Mouse (Mus musculus): ENCODE measurements at regions not wholly inside any gene's neighbourhood (a gene's known extent, or its start where the extent isn't known, plus 50 kb on each side); places are given as distances from the start of the nearest gene placed in this dataset.
A peak's percentile ranks its signal among the peaks of the same experiment; 100 is the strongest.

DNA sequence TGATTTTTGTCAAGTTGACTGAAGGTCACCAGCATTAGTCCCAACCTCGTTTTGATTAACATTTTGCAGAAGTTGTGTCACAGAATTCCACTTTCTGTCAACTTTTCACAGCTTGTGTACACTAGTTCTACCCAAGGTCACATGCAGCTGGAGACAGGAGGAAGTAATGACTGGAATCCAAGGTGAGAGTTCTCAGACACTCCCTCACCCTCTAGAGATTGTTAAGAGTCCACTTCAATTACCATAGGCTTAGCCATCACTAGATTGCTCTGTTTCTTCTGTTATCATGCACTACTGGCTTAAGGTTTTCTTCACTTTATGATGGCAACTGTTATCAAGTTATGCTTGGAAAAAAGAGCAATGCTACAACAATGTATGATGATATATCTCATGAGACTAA lies 379.0 kb downstream of the Samd5 start:
- DNase-seq (ENCODE audit: low read depth, low spot score): no peak

DNA sequence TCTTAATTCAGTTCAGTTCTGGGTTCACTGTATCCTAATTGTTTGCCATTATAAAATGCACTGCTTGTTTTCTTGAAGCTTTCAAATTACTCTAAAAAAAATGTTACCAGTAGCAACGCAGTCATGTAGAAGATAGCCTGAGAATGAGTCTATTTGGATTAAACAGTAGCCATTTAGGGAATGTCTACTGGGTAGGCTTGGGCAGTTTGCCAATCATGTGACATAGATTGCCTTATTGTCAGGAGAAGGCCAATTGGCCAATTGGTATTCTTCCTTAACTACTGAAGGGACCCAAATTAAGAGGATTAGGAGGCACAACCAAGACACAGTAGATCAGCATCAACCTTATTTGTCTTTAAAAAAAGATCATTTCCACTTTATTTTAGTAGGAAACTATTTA lies 379.7 kb downstream of the Samd5 start:
- DNase-seq (ENCODE audit: low read depth, low spot score): no peak

- no peak for DNase-seq (ENCODE audit: low read depth, low spot score)
These were observed 380.4 kb downstream of the Samd5 start for GRCm38 (mm10) chr10:9294620-9295019.

GRCm38 (mm10) chr10:9291456-9292146 lies 383.4 kb downstream of the Samd5 start:
- DNase-seq (ENCODE audit: low read depth, low spot score): no peak

- no peak for DNase-seq (ENCODE audit: low read depth, low spot score)
These were observed 387.1 kb upstream of the Sash1 start for GRCm38 (mm10) chr10:9272940-9273339.

GRCm38 (mm10) chr10:9272243-9272642 lies 386.4 kb upstream of the Sash1 start:
- no peak for DNase-seq (ENCODE audit: low read depth, low spot score)

DNA sequence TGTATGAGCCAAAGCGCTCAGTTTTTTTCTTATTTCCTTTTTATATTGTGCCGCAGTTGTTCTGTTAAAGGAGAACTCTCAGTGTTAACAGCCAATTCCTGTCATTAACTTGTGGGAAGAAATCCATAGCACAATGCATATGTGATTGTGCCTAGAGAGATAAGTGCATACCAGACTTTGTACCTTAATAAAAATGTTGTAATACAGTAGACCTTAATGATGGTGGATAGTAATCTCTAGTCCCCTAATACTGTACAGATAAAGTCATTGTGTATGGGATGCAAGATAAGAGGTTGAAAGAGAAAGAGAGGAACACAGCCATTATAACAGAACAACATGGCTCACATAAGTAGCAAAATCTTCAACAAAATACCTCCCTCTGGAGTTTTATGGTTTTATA lies 379.7 kb upstream of the Sash1 start:
- no peak for DNase-seq (ENCODE audit: low read depth, low spot score)

DNA sequence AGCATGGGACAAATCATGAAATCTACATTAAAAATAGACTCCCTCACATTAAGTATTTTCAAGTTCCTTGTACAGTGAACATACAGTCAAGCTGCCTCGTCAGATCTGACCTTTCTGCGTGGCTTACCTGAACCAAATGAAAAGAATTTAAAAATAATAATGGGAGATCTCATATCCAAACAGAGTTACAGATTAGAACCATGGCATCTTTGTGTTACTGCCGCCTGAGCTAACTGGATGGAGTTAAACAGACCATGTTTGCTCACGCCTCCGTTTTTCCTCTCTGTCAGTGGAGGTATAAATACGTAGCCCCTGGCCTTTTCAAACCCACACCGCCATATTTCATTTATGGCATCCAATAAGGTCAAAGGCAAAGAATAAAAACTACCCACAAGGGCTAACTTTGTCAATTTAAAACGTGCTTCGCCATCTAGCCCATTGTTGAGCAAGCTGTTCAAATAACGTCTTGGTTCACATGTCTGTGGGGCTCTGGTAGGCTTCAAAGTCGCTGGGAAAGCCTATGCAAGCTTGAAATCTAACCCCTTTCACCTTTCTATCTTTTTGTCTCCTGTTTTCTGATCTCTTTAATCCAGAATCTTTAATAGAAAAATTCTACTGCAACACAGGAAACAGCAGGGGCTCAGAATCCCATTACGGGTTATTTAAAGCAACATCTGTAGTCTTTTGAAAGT lies 378.6 kb upstream of the Sash1 start:
- DNase-seq (ENCODE audit: low read depth, low spot score): no peak

- DNase-seq (ENCODE audit: low read depth, low spot score): no peak
These were observed 372.8 kb upstream of the Sash1 start for GRCm38 (mm10) chr10:9258705-9259104.

GRCm38 (mm10) chr10:9252941-9253217 lies 367.0 kb upstream of the Sash1 start:
- no peak for DNase-seq (ENCODE audit: low read depth, low spot score)

DNA sequence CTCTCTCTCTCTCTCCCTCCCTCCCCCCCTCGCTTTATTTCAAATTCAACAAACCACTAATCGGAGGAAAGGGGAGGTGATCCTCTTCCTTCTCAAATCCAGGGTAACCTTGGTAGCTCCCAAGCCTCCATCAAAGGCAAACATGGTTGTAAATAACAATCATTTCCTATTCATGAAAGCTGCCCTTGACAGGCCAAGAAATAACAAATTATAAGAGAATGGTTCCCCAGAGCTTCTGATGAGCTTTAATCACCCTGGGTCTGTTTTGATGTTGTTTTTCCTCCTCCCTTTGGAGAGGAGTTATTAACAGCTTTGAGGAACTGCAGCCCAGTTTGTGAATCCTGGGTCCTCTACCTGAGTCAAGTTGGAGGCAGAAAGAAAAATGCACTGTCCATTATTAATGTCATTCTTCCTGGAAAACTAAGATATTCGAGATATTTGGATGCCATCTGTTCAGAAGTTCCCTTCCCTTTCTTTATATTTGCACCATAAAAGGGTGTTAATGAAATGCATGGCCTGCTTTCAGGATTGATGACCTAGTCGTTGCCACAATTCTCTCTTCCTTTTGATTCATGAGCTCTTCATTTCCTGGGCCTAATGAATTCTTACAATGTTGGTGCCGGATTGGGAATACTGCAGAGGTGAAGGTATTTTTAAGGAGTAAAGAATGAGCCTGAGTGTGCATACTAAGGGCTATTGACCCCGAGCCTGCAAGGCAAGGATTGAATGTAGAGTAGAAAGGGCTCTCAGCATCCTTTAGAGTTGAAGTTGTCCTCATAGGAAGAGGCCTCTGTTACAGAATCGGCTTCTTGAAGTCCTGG lies 366.5 kb upstream of the Sash1 start:
- no peak for DNase-seq (ENCODE audit: low read depth, low spot score)

GRCm38 (mm10) chr10:9243281-9243618 lies 357.4 kb upstream of the Sash1 start:
- no peak for DNase-seq (ENCODE audit: low read depth, low spot score)

DNA sequence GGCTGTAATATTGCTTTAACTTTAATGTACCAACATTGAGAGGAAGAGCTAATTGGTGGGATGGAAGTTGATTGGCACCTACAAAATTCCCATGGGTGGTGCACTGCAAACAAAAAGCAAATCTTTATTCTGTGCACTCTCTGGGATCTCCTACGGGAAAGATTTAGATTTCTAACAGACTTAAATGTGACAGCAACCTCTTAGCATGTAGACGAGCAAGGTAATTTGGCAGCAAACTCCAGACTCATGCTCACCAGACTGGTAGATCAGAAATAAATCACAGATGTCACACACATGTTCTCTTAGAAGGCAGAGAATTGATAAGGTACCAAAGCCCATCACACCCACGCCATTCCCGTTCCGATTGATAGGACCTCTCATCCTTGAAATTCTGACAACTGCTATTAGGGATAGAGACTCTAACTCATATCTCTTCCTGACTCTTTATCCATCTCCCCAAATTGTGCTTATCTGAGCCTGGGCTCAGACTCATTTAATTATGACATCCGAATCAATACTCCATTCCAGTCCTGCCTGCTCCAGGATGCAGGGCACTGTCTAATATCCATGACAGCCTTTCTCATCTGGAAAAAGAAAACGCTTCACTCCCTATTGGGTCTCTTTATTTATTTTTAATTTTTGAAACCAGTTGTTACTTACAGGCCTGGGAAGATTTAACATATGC lies 356.9 kb upstream of the Sash1 start:
- no peak for DNase-seq (ENCODE audit: low read depth, low spot score)

GRCm38 (mm10) chr10:9239956-9240355 lies 354.1 kb upstream of the Sash1 start:
- no peak for DNase-seq (ENCODE audit: low read depth, low spot score)

DNA sequence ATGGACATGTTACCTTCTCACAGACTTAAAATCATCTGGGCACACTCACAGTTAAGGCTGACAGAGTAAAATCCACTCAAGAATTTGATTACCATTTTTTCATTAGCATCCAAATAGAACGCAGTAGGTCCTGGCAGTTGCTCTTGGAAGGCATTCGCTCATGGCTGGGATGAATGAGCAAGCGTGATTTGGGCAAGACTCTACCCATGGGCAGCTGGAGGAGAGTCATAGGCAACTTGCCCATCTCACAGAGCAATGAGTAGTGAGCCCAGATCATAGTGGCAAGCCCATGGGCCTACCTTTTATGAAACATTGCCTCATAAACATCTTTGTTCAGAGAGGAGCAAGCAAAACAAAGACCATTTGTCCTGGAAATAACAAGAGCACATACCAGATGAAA lies 345.9 kb upstream of the Sash1 start:
- DNase-seq (ENCODE audit: low read depth, low spot score): no peak

GRCm38 (mm10) chr10:9229116-9229515 lies 343.2 kb upstream of the Sash1 start:
- no peak for DNase-seq (ENCODE audit: low read depth, low spot score)

GRCm38 (mm10) chr10:9227361-9227760 lies 341.5 kb upstream of the Sash1 start:
- DNase-seq (ENCODE audit: low read depth, low spot score): no peak

DNA sequence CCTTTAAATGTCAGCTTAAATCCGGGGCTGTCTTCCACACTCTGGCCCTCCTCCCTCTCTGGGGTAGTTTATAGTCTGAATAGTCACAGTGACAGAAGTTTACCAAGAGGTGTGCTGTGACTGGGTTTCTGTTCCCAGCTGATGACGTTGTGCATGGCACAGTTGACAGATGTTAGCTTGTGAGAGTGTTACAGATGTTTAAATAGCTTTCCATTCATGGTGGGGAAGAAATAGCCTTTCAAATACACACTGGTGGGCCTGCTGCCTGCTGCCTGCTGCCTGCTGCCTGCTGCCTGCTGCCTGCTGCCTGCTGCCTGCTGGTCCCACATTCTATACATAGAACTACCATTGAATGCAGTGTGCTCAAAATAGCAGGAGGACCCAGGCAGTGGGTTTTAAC lies 324.8 kb upstream of the Sash1 start:
- peak; percentile 3 for DNase-seq (ENCODE audit: low read depth, low spot score)

DNA sequence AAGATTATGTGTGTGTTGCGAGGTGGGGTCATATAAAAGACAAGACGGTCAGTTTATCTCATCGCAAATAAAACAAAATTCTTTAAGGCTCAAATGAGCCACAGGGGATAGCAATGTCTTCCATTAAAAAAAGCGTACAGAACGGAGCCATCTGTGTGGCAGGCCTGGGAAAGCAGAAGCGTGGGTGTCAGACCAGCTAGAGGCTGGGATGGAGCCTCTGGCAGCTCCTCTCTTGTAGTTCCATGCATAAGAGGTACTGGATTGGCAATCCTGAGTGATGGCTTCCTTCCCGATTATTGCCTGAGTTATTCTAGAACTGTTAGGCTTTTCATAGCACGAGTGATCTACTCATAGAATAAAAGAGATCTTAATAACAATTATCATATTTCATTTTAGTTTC lies 318.2 kb upstream of the Sash1 start:
- no peak for DNase-seq (ENCODE audit: low read depth, low spot score)

GRCm38 (mm10) chr10:9203323-9203722 lies 317.5 kb upstream of the Sash1 start:
- DNase-seq (ENCODE audit: low read depth, low spot score): no peak

DNA sequence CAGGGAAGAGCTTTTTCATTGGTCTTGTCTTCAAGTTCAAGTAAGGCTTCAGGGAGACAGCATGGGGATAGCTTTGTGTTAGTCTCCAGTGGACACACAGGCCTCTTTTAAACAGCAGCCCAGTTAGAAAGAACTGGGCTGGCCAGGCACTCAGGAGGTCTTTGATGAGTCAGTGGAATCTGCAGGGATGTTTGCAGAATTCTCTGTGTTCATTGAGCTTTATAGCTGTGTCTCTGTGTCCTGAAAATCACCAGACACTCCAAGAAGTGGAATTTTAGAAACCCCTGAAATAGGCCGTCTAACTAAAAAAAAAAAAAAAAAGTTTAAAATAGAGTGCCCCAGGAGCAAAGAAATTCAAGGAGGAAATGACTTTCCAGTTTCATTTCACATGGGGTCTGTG lies 317.1 kb upstream of the Sash1 start:
- DNase-seq (ENCODE audit: low read depth, low spot score): no peak

DNA sequence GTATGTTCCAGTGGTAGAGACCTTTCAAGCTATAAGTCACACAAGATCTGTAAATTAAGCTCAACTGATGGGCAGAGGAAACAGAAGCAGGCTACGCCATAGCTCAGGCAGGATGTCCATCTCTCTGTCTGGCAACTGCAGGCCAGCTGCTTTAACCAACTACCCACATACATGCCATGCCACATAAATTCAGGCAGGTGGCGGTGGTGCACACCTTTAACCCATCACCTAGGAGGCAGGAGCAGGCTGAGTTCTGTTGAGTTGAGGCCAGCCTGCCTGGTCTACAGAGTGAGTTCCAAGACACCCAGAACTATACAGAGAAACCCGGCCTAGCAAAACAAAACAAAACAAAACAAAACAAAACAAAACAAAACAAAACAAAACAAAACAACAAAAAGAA lies 289.1 kb upstream of the Sash1 start:
- no peak for DNase-seq (ENCODE audit: low read depth, low spot score)
